Mouse (Mus musculus) spleen, adult 2 months (tissue): Measurements from ENCODE around the gene Ppara. TPM values are rescaled to one million over a fixed set of nuclear protein-coding genes. Genes with fewer than 3 reads are reported as not detected.

ENCODE experiments used
- DNase-seq, 2 experiments: peaks; one replicate each; pipeline versions ENCODE4 v3.0.0 to v3.0.0-alpha.2; 2012 to 2021; ENCODE audit warnings: low spot score in 2 of 2, low read depth in 1 of 2
- H3K27ac ChIP-seq: fragments of 200-500 bp; 2 replicates; pipeline ENCODE4 v1.5.1; 2012; ENCODE audit warnings: low read length, inconsistent platforms; ENCODE audit not compliant: insufficient read depth
- H3K27me3 ChIP-seq: fragments of 200-500 bp; 2 replicates; pipeline ENCODE4 v1.6.1; 2012; ENCODE audit warnings: mild to moderate bottlenecking, moderate library complexity, low read length, inconsistent platforms; ENCODE audit not compliant: control insufficient read depth, insufficient read depth
- H3K36me3 ChIP-seq: fragments of 200-500 bp; 2 replicates; pipeline ENCODE4 v1.6.1; 2012; ENCODE audit warnings: mild to moderate bottlenecking, low read length, inconsistent platforms; ENCODE audit not compliant: control insufficient read depth, insufficient read depth
- H3K4me1 ChIP-seq: fragments of 200-500 bp; 2 replicates; pipeline ENCODE4 v1.6.1; 2011; ENCODE audit warnings: inconsistent platforms; ENCODE audit not compliant: control insufficient read depth, insufficient read depth, insufficient read length
- H3K4me3 ChIP-seq: fragments of 200-500 bp; 2 replicates; pipeline ENCODE4 v1.5.1; 2011; ENCODE audit warnings: mild to moderate bottlenecking, inconsistent platforms; ENCODE audit not compliant: insufficient read depth, insufficient read length; ENCODE audit errors: extremely low read depth
- CTCF ChIP-seq: fragments of 200-500 bp; IDR thresholded peaks from 2 replicates; pipeline ENCODE4 v1.5.1; 2011; ENCODE audit warnings: mild to moderate bottlenecking, inconsistent platforms; ENCODE audit not compliant: insufficient read depth, insufficient read length, insufficient replicate concordance; ENCODE audit errors: extremely low read depth
- POLR2A ChIP-seq: fragments of 200-500 bp; IDR thresholded peaks from 2 replicates; pipeline ENCODE4 v1.6.1; 2011; ENCODE audit warnings: low read depth, low read length, inconsistent platforms
- WGBS: fragments of 180-500 bp; shearing (Covaris S2); methylation state at CpG from one replicate; pipeline ENCODE4 v1.1.7; 2018; 5-methylcytosine and 5-hydroxymethylcytosine counted together
- polyA plus RNA-seq: library from polyadenylated mRNA; depleted of rRNA; stranded (reverse); fragments of >200 nt; gene quantifications from 2 replicates; pipeline ENCODE4 v1.2.3, GENCODE M21; 2012

The Ppara gene
- polyA plus RNA-seq, 1 experiment = 0.06 TPM

GRCm38 (mm10) chr15:85690875-85691274 lies 43.9 kb upstream of the Ppara start:
- H3K4me3 ChIP-seq = no peak overlapping the region
- H3K36me3 ChIP-seq = peaks cover 14% of the 10 kb centered on the region
- H3K27ac ChIP-seq = no peak overlapping the region
- 94% methylated on average over 5 of the region's 5 CpGs for WGBS
- TF ChIP-seq POLR2A = no peak
- no peak for TF ChIP-seq CTCF
- H3K4me1 ChIP-seq = no peaks in the 10 kb centered on the region
- DNase-seq = no peak
- no peaks in the 10 kb centered on the region for H3K27me3 ChIP-seq

- no peaks in the 10 kb centered on the region for H3K4me1 ChIP-seq
- no peak overlapping the region for H3K27ac ChIP-seq
- no peak for TF ChIP-seq CTCF
- TF ChIP-seq POLR2A = no peak
- no peak for DNase-seq
- no peak overlapping the region for H3K4me3 ChIP-seq
- WGBS = 100% methylated on average over 3 of the region's 3 CpGs
- peaks cover 14% of the 10 kb centered on the region for H3K36me3 ChIP-seq
- no peaks in the 10 kb centered on the region for H3K27me3 ChIP-seq
Observed at GRCm38 (mm10) chr15:85693115-85693514, 41.7 kb upstream of the Ppara start.

GRCm38 (mm10) chr15:85693819-85694218 lies 41.0 kb upstream of the Ppara start:
- WGBS = 85% methylated on average over 2 of the region's 2 CpGs
- H3K36me3 ChIP-seq = peaks cover 14% of the 10 kb centered on the region
- DNase-seq = no peak

GRCm38 (mm10) chr15:85694379-85694778 lies 40.4 kb upstream of the Ppara start:
- 91% methylated on average over 1 of the region's 1 CpGs for WGBS
- Histone ChIP-seq H3K4me3 (no peak overlapping the region), H3K27me3 (no peaks in the 10 kb centered on the region), H3K27ac (no peak overlapping the region), H3K4me1 (no peaks in the 10 kb centered on the region), H3K36me3 (peaks cover 16% of the 10 kb centered on the region)
- TF ChIP-seq CTCF (no peak), POLR2A (no peak)
- no peak for DNase-seq

More at GRCm38 (mm10) chr15:85693819-85694218, 41.0 kb upstream of the Ppara start:
- Histone ChIP-seq H3K4me1 (no peaks in the 10 kb centered on the region), H3K27me3 (no peaks in the 10 kb centered on the region), H3K4me3 (no peak overlapping the region), H3K27ac (no peak overlapping the region)
- TF ChIP-seq CTCF = no peak
- no peak for TF ChIP-seq POLR2A

- H3K27me3 ChIP-seq = no peaks in the 10 kb centered on the region
- peaks cover 17% of the 10 kb centered on the region for H3K36me3 ChIP-seq
- H3K4me1 ChIP-seq = no peaks in the 10 kb centered on the region
- no peak for TF ChIP-seq POLR2A
- TF ChIP-seq CTCF = no peak
- H3K4me3 ChIP-seq = no peak overlapping the region
- DNase-seq = no peak
- 91% methylated on average over 4 of the region's 4 CpGs for WGBS
- no peak overlapping the region for H3K27ac ChIP-seq
Observed at GRCm38 (mm10) chr15:85695304-85695703, 39.5 kb upstream of the Ppara start.

- DNase-seq = no peak
- WGBS = 85% methylated on average over 14 of the region's 14 CpGs
- TF ChIP-seq POLR2A (no peak), CTCF (no peak)
- no peaks in the 10 kb centered on the region for H3K27me3 ChIP-seq
- peaks cover 33% of the 10 kb centered on the region for H3K36me3 ChIP-seq
- H3K4me3 ChIP-seq = no peak overlapping the region
- H3K4me1 ChIP-seq = no peaks in the 10 kb centered on the region
- H3K27ac ChIP-seq = no peak overlapping the region
Observed at GRCm38 (mm10) chr15:85698345-85699034, 36.3 kb upstream of the Ppara start.

- H3K36me3 ChIP-seq = peaks cover 30% of the 10 kb centered on the region
Observed at GRCm38 (mm10) chr15:85699452-85699851, 35.3 kb upstream of the Ppara start.

More at GRCm38 (mm10) chr15:85699452-85699851, 35.3 kb upstream of the Ppara start:
- Histone ChIP-seq H3K27me3 (no peaks in the 10 kb centered on the region), H3K4me1 (no peaks in the 10 kb centered on the region), H3K4me3 (no peak overlapping the region), H3K27ac (0 out of 2 replicates have a peak overlapping the region, but pooled peaks have one; percentile 4)
- WGBS = 91% methylated on average over 5 of the region's 5 CpGs
- TF ChIP-seq CTCF (no peak), POLR2A (no peak)
- DNase-seq = no peak
